Mouse (Mus musculus): ENCODE results near the gene 4922502D21Rik.

GRCm38 (mm10) chr6:129369374-129370132, 38.0 kb upstream of the 4922502D21Rik start:
- no peak for TF ChIP-seq HCFC1 (IDR thresholded peaks at IDR 0.05; ENCODE audit: borderline replicate concordance, insufficient read depth, low read length)
- no peak for TF ChIP-seq ZC3H11A (IDR thresholded peaks at IDR 0.05; ENCODE audit: borderline replicate concordance, low read depth, low read length)
- TF ChIP-seq MAFK (IDR thresholded peaks at IDR 0.05; ENCODE audit: insufficient read depth, low read depth, low read length), result no peak
- no peak for TF ChIP-seq CHD2 (IDR thresholded peaks at IDR 0.05; ENCODE audit: low read depth, low read length)
- no peak for TF ChIP-seq ZNF384 (IDR thresholded peaks at IDR 0.05; ENCODE audit: low read depth, low read length)

All from ES-E14 (cell line).